Mouse (Mus musculus) left cerebral cortex, postnatal 36 days (tissue): ENCODE measurements around the gene Cdc14a. TPM values are rescaled to one million over a fixed set of nuclear protein-coding genes. Genes with fewer than 3 reads are reported as not detected.
"Not testable (repeated sequence)": the region's sequence is repeated elsewhere in the genome, so short reads cannot be mapped to it uniquely, and the experiment has no call there.

ENCODE experiments used
- DNase-seq, 2 experiments: peaks; one replicate each; pipeline ENCODE4 v3.0.0; 2021 to 2022; ENCODE audit warnings: low spot score in 2 of 2, mixed read lengths in 1 of 2
- intact Hi-C: fragments of 180-260 bp; cut with DNase I; formaldehyde crosslinking; loops from one replicate; pipeline ENCODE4 v1.15.1; 2025
- total RNA-seq, 2 experiments: library from RNA; stranded (reverse); gene quantifications; 2 replicates each; pipeline ENCODE4 v1.2.3; 2021

Cdc14a gene
- total RNA-seq, 2 experiments from 2014 or later: 3.2 to 5.1 TPM

- no peak for DNase-seq
- intact Hi-C loops: no loop called here
These were observed 39.5 kb downstream of the Cdc14a start for GRCm38 (mm10) chr3:116384319-116384718.

GRCm38 (mm10) chr3:116380319-116380718 is 43.5 kb downstream of the Cdc14a start:
- no peak for DNase-seq
- intact Hi-C loops: no loop called here

- DNase-seq: no peak
- intact Hi-C loops: no loop called here
These were observed 48.4 kb downstream of the Cdc14a start for GRCm38 (mm10) chr3:116375442-116375841.

- no peak for DNase-seq
- intact Hi-C loops: no loop called here
These were observed 49.3 kb downstream of the Cdc14a start for GRCm38 (mm10) chr3:116374486-116374885.

- DNase-seq: no peak
- intact Hi-C loops: no loop called here
These were observed 50.6 kb downstream of the Cdc14a start for GRCm38 (mm10) chr3:116373196-116373595.

- intact Hi-C loops: no loop called here
- DNase-seq: no peak
These were observed 54.9 kb downstream of the Cdc14a start for GRCm38 (mm10) chr3:116368868-116369437.

GRCm38 (mm10) chr3:116366125-116366524 is 57.7 kb downstream of the Cdc14a start:
- DNase-seq: no peak
- intact Hi-C loops: no loop called here

GRCm38 (mm10) chr3:116361906-116362305 is 61.9 kb downstream of the Cdc14a start:
- DNase-seq: no peak
- intact Hi-C loops: no loop called here

GRCm38 (mm10) chr3:116361101-116361500 is 62.7 kb downstream of the Cdc14a start:
- intact Hi-C loops: no loop called here
- no peak for DNase-seq

- intact Hi-C loops: no loop called here
- no peak for DNase-seq
These were observed 66.0 kb downstream of the Cdc14a start for GRCm38 (mm10) chr3:116357866-116358265.

GRCm38 (mm10) chr3:116357180-116357579 is 66.7 kb downstream of the Cdc14a start:
- intact Hi-C loops: no loop called here
- no peak for DNase-seq

GRCm38 (mm10) chr3:116355026-116355788 is 68.6 kb downstream of the Cdc14a start:
- intact Hi-C loops: no loop called here
- peak; percentile 13 to 26 for DNase-seq

GRCm38 (mm10) chr3:116352486-116352885 is 71.3 kb downstream of the Cdc14a start:
- intact Hi-C loops: no loop called here

GRCm38 (mm10) chr3:116350389-116350967 is 73.4 kb downstream of the Cdc14a start:
- DNase-seq: no peak
- intact Hi-C loops: no loop called here

More at GRCm38 (mm10) chr3:116352486-116352885, 71.3 kb downstream of the Cdc14a start:
- DNase-seq: no peak

GRCm38 (mm10) chr3:116347571-116347970 is 76.3 kb downstream of the Cdc14a start:
- intact Hi-C loops, DNase-seq: not testable (repeated sequence)

GRCm38 (mm10) chr3:116345245-116345644 is 78.6 kb downstream of the Cdc14a start:
- no peak for DNase-seq
- intact Hi-C loops: no loop called here

- DNase-seq: no peak
- intact Hi-C loops: no loop called here
These were observed 81.6 kb downstream of the Cdc14a start for GRCm38 (mm10) chr3:116342251-116342650.

GRCm38 (mm10) chr3:116340950-116341624 is 82.7 kb downstream of the Cdc14a start:
- peak; percentile 53 to 59 for DNase-seq
- intact Hi-C loops: no loop called here

GRCm38 (mm10) chr3:116340281-116340680 is 83.6 kb downstream of the Cdc14a start:
- no peak for DNase-seq
- intact Hi-C loops: no loop called here

GRCm38 (mm10) chr3:116338616-116339015 is 85.2 kb downstream of the Cdc14a start:
- no peak for DNase-seq
- intact Hi-C loops: loop anchor here (5.0 to 10.0 kb wide), 2 partner anchors 239 to 406 kb away; no protein-coding TSS in a partner anchor
